Mouse (Mus musculus): ENCODE measurements around the gene Rasl2-9.

DNA sequence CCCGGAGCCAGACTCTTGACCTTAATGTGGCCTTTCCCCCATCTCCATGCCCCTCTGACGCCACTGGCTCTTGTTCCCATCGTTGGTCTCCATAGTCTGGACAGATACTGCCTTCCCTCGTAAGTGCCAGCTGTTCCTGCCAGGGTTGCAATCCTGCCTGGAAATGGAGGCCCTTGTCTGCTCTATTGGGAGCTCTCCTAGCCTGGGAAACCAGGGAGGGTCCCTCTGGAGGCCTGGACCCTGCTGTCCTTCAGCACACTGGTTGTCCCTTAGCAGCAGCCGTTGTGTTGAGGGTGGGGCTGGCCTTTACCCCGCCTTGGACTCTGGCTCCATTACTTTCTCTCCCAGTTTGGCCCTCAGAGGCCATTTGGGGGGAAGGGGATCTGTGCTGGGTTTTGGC lies 33.4 kb downstream of the Rasl2-9 start:
- no peak for TF ChIP-seq GATA1 (IDR thresholded peaks at IDR 0.05; ENCODE audit: low read length)
- TF ChIP-seq TAL1 (IDR thresholded peaks at IDR 0.05; ENCODE audit: low read length) = no peak
